Mouse (Mus musculus) liver, adult (tissue): ENCODE data around the gene Atp8a2.

Experiments
- GATA4 ChIP-seq: IDR thresholded peaks from 2 replicates; pipeline ENCODE4 v1.6.1; 2014; ENCODE audit warnings: mild to moderate bottlenecking, low read length; ENCODE audit not compliant: insufficient replicate concordance

The Atp8a2 gene

DNA sequence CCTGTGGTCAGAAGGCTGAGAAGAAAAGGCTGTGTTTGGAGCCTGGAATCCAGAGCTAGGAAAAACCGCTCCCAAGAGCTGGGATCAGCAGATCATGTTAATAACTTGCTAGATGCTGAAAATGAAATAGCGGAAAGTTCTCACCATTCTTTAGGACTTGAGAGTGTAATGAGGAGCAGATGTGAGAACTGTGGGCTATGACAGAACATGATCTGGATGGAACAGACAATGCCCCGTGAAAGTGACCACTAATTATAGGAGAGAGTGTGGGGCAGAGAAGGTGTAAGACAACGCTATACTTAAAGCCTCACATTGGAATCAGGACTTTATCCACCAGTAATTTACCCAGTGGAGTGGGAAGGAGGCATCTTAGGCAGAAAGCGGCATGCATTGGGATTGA is 455.2 kb downstream of the Atp8a2 start:
- no peak for TF ChIP-seq GATA4

DNA sequence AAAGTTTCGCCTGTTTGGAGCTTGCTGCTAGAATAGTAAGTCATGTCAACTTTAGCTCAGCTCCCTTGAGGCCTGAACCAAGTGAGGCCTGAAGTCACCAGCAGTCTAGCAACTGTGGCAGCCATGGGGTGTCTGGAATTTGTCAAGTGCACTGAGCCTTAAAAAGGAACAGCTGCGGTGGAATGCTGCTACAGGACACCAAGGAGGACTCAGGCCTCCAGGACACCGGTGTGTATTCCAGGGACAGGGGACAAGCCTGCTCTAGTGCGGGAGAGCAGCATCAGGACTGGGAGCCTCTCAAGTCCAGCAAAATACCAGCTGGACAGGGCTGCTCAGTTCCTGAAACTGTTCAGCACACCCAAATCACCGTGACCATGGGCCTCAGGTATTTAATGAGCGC is 457.5 kb downstream of the Atp8a2 start:
- no peak for TF ChIP-seq GATA4

DNA sequence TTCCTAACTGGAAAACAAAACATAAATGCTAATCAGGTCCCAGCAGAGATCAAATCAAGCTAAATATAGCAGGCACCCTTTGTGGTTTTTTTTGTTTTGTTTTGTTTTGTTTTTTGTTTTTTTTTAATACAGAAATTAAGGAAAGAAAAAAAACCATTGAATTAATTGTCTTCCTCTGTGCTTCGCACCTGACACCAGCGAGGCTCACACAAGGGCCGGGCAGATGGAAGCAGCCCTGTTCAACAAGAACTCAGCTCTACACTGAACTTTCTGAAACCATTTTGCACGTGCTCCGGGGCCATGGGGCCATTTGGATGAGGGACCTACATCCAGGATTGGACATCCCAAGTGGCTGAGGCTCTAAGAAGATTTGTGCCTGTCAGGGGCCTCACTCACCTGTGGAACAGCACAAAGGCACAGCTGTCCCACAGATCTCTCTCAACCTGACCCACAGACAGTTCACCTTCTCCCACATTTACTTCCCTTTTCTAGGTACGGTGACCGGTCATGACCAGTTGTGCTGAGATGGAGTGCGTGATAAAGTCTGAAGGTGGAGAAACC is 459.2 kb downstream of the Atp8a2 start:
- no peak for TF ChIP-seq GATA4

DNA sequence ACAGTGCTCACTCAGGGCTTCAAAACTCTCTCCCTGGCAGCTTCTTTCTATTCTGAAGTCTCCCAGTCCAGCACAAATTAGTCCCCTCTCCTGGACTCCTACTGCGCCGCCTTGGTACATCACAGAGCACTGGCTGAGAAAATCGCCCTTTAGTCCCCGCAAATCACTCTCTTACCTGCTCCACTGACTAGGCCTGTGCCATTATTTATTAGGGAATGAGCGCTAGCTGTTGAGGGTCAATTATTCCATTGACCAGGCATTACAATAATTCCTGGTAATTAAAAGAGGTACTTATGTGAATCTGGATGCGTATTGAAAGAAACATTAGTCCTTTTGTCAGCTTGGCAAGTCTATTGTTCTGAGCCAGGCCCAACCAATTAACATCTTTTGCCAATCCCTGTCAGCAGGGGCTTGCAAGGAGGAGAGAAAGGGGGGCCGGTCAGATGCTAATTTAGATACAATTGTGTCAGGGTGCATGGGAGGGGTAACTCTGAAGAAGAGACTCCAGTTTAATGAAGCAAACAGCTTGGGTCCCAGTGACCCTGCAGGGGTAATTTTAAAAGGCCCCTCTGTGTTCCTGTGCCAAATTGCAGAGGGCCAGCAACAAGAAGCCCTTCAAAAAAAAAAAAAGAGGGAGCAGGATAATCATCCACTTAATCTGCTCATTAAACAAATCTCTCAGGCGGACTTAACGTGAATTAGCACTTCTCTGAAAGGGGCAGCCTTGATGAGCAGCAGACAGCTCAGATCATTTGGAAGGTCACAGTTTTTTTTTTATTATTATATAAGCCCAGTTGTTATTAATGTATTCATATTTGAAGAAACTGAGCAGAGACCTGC is 459.9 kb downstream of the Atp8a2 start:
- no peak for TF ChIP-seq GATA4

DNA sequence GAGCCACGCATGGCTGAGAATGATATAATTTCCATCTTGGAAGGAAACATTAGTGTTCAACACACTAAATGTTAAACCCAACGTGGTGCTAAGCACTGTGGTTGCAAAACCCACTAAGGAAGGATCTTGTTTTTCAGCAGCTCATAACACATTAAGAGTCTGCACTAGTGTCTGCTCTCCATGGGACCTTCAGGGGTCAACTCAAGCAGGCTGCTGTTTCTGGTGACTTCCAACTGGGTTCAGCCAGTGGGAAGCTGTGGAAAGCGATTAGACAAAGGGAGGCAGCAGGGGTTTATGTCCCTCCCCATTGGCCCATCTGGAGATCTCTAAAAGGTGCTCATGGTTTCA is 467.0 kb downstream of the Atp8a2 start:
- no peak for TF ChIP-seq GATA4

DNA sequence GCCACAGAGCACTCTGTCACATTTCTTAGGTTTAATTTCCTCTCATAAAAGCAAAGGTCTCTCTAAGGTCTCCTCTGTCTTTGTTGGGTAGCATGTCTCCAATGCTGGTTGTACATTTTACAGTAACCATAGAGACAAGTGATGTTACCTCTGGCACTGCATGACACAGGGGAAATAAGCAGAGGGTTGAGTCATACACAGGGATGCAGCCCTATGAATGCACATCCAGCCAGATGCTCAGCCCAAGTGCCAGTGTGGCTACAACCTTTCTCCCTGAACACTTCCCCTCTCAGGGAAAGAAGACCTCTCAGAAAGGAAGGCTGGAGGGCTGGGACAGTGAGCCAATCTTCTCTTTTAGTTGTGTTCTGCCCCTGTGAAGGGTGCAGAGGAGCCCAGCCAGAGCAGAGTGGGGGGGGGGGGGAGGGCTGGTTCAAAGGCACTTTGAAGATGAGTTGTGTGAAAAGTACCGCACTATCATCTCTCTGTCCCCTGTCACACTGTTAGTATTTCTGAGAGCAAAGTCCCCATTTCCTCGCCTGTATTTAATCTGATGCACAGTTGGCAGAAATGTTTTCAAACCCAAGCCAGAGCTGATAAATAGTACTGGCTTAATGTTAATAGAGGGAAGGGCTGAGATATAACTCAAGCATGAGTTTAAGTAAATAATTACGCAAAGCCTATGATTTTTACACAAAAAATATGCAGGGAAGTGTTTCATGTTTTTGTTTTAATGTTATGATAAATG is 467.5 kb downstream of the Atp8a2 start:
- TF ChIP-seq GATA4, result no peak

DNA sequence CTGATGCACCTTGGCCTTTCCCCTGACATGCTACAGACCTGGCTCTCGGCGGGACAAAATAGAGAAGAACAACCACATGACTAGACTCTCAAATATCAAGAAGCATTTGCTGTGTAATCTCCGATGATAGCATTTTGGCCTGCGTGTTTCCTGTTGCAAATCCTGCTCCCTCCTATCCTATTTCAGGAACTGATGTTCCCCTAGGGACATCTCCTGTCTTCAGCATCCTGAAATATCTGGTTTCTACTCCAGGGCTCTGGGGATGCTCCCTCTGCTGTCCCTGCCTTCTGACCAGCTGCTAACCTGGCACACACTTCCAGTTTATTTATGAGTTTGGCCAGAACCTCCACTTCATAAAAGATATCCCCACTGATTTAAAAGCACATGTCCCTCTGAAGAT is 470.0 kb downstream of the Atp8a2 start:
- TF ChIP-seq GATA4, result no peak

DNA sequence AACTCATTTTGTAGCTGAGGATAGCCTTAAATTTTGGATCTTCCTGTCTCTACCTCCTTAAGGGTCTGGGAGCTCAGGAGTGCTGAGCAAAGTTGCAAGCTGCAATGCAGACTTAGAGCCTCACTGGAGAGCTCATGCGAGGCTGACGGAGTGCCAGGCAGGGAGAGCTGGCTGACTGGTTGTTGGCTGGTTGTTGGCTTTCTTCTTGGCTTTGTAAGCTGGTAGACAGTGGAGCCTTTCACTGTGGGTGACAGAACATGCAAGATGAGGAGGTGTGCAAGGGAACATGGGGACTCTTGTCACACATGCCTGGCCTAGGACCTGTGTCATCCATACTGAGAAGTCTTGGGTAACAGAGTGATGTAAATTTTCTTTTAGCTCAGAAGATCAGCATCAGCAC is 473.8 kb downstream of the Atp8a2 start:
- TF ChIP-seq GATA4, result no peak

DNA sequence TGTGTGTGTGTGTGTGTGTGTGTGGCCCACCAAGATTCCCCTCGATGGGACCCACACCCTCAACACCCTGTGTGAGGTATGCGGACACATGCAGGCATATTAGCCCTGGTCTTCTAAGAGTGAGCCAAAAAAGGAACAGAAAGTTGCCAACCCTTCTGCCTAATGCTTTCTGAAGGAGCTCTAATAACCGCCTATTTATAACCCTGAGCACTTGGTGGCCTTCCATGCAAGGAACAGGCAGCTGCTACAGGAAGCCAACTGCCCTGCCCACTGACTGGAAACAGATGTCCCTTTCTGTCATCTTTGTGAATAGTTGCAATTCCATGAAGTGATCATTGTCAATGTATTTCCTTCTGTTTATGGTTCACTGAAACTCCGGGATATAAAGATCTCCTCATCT is 475.0 kb downstream of the Atp8a2 start:
- TF ChIP-seq GATA4, result no peak

DNA sequence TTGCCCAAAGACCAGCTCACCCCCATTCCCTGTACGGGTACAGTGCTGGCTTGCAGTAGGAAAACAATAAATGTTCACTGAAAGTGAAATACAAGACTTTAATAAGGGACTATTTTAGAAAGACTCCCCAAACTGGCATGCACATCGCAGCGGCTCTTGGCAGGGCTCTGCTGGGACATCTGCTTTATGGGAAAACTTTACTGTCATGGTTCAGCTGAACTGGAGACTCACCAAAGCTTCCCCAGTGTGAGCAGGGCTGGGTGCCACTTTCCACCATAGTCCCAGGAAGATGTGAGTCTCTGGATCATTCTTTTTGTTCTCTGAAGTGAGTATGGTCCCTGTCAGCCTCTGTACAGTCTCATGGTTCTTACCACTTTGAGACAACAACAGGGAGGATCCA is 475.6 kb downstream of the Atp8a2 start:
- TF ChIP-seq GATA4, result no peak

DNA sequence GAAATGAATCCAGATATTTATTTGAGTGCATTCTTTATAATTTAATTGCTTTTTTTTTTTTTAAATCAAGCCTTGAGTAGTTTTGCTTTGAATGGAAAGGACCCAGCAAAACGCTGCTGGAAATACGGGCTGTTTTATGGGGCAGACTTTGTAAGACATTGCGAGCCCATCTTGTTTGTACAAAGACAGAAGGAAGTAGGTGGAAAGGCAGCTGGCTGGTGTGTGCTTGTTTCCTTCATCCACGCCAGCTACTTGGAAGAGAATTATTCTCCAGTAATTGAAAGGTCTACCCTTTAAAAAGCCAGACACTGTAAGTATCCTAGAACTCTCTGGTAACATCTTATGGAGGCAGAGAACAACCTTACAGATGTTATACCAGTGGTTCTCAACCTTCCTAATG is 476.6 kb downstream of the Atp8a2 start:
- TF ChIP-seq GATA4, result no peak

DNA sequence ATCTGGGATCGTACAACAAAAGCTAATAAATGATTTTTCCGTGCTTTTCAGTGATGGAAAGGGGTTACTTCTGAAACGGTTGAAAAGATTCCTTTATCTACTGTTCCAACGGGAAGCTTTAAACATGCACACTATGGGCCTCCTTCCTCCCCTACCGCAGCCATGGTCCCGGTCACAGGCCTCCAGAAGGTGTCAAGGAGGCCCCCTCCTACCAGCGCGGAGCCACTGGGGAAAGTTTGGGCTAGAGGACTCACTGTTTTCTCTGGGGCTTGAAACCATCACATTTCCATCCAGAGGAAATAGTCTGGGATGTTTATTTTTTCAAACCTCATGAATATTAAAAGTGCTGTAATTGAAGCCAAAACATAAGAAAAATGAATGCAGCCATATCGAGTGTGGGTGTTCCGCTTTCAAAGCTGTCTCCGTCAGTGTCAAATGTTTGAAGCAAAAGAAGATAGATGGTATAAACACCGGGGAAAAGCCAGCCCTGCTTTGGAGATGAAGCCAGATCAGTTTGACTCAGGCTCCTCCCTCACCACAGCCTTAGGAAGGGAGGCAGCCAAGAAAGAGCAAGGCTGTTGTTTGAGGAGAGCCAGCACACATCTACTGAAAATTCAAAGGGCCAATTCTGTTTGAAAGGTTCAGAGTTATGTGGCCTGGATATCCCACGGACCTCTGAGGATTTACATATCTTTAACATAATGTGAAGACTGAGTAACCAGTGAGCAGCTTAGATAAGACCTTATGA is 481.1 kb downstream of the Atp8a2 start:
- TF ChIP-seq GATA4, result no peak

DNA sequence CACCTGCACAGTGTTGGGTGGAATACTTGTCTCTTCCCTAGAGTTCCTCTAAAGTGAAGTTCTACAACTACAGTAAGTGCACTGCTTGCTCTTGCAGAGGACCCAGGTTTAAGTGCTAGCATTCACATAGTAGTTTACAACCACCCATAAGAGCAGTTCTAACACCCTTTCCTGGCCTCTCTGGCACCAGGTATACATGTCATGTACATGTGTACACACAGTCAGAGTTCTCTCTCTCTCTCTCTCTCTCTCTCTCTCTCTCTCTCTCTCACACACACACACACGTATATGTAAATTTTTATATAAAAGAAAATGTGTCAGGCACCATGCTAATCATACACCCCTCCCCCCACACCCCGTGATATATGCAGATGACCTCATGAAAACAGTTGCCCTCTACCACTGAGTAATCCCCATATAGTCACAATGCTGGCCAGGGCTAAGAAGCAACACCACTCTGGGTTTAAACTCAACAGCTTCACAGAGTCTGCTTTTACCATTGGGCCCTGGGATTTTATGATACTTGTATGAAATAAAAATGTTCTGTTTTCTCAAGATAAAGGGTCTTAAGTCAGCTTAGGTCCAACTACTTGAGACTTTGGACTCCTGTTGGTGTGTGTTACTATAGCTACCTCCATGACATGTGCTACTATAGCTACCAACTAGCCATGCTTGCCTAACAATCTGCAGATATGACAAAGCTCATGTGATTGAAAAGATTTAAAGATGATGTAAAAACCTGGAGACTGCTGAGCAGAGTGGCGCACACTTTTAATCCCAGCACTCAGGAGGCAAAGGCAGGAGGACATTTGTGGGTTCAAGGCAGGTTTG is 487.3 kb downstream of the Atp8a2 start:
- no peak for TF ChIP-seq GATA4

DNA sequence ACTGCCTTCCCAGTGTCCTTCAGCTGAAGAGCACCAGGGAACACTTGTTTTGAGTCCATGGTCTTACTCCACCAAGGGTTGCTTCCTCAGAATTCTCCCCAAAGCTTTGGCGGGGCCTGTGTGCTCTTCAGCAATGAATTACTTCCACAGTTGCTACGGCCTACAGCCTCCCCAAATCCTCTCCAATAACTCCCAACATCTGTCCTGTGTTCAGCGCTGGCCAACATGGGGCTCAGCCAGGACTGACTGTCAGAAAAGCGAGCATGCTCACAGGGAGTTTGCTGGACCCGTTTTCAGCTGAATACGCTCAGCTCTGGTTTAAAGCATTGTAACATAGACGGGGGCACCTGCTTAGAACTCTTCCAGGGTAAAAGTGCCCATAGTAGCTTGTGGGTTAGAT is 489.0 kb downstream of the Atp8a2 start:
- TF ChIP-seq GATA4, result no peak
